Mouse (Mus musculus) kidney, adult 2 months (tissue): ENCODE measurements around the gene Ptma. TPM values are rescaled to one million over a fixed set of nuclear protein-coding genes. Genes with fewer than 3 reads are reported as not detected.

Experiments
- DNase-seq: peaks from one replicate; pipeline ENCODE4 v3.0.0; 2021
- H3K27ac ChIP-seq: fragments of 200-500 bp; 2 replicates; pipeline ENCODE4 v1.5.1; 2012; ENCODE audit warnings: low read depth, low read length, control low read depth, inconsistent platforms; ENCODE audit not compliant: insufficient read depth
- H3K27me3 ChIP-seq: fragments of 200-500 bp; replicated peaks from 2 replicates; pipeline ENCODE4 v1.6.1; 2012; ENCODE audit warnings: mild to moderate bottlenecking, moderate library complexity, low read length, inconsistent platforms; ENCODE audit not compliant: control insufficient read depth, insufficient read depth
- H3K36me3 ChIP-seq: fragments of 200-500 bp; 2 replicates; pipeline ENCODE4 v1.6.1; 2012; ENCODE audit warnings: mild to moderate bottlenecking, moderate library complexity, low read length, inconsistent platforms; ENCODE audit not compliant: control insufficient read depth, insufficient read depth
- H3K4me1 ChIP-seq: fragments of 200-500 bp; 2 replicates; pipeline ENCODE4 v1.6.1; 2011; ENCODE audit warnings: low read length; ENCODE audit not compliant: control insufficient read depth, insufficient read depth
- H3K4me3 ChIP-seq: fragments of 200-500 bp; 2 replicates; pipeline ENCODE4 v1.5.1; 2011; ENCODE audit warnings: mild to moderate bottlenecking, low read depth, low read length, control low read depth; ENCODE audit not compliant: insufficient read depth
- CTCF ChIP-seq: fragments of 200-500 bp; conservative IDR thresholded peaks from 2 replicates; pipeline ENCODE4 v1.5.1; 2011; ENCODE audit warnings: low read depth, mild to moderate bottlenecking, control low read depth, low read length, moderate library complexity, mixed read lengths; ENCODE audit not compliant: insufficient read depth, insufficient read length
- POLR2A ChIP-seq: fragments of 200-500 bp; IDR thresholded peaks from one replicate; pipeline ENCODE4 v1.6.1; 2011; ENCODE audit warnings: low read depth, low read length, control low read depth
- WGBS: fragments of 180-500 bp; shearing (Covaris S2); methylation state at CpG from one replicate; pipeline ENCODE4 v1.1.7; 2018; 5-methylcytosine and 5-hydroxymethylcytosine counted together
- polyA plus RNA-seq: library from polyadenylated mRNA; depleted of rRNA; stranded (reverse); fragments of >200 nt; gene quantifications from 2 replicates; pipeline ENCODE4 v1.2.3, GENCODE M21; 2012

The Ptma gene
- polyA plus RNA-seq, 1 experiment: 651 TPM

GRCm38 (mm10) chr1:86488774-86489173, 37.8 kb upstream of the Ptma start:
- peak overlapping the region; percentile 99 for H3K27ac ChIP-seq
- H3K27me3 ChIP-seq: no peaks in the 10 kb centered on the region
- 84% methylated on average over 4 of the region's 4 CpGs for WGBS
- DNase-seq: no peak
- H3K36me3 ChIP-seq: no peaks in the 10 kb centered on the region
- H3K4me3 ChIP-seq: no peak overlapping the region
- H3K4me1 ChIP-seq: peaks cover 30% of the 10 kb centered on the region
- no peak for TF ChIP-seq CTCF
- no peak for TF ChIP-seq POLR2A

GRCm38 (mm10) chr1:86489901-86490300, 36.6 kb upstream of the Ptma start:
- peak overlapping the region; percentile 57 for H3K27ac ChIP-seq
- no peak for TF ChIP-seq POLR2A
- TF ChIP-seq CTCF: no peak

GRCm38 (mm10) chr1:86490697-86491096, 35.8 kb upstream of the Ptma start:
- H3K27me3 ChIP-seq: no peaks in the 10 kb centered on the region
- H3K36me3 ChIP-seq: no peaks in the 10 kb centered on the region
- peak; percentile 94 for DNase-seq
- H3K4me1 ChIP-seq: peaks cover 30% of the 10 kb centered on the region
- 47% methylated on average over 3 of the region's 3 CpGs for WGBS
- H3K27ac ChIP-seq: peak overlapping the region; percentile 86
- H3K4me3 ChIP-seq: no peak overlapping the region
- TF ChIP-seq POLR2A (no peak), CTCF (no peak)

More at GRCm38 (mm10) chr1:86489901-86490300, 36.6 kb upstream of the Ptma start:
- no peaks in the 10 kb centered on the region for H3K36me3 ChIP-seq
- H3K4me1 ChIP-seq: peaks cover 30% of the 10 kb centered on the region
- peak; percentile 68 for DNase-seq
- H3K4me3 ChIP-seq: no peak overlapping the region
- 76% methylated on average over 4 of the region's 4 CpGs for WGBS
- no peaks in the 10 kb centered on the region for H3K27me3 ChIP-seq

GRCm38 (mm10) chr1:86491533-86492094, 34.9 kb upstream of the Ptma start:
- H3K27me3 ChIP-seq: no peaks in the 10 kb centered on the region
- H3K4me1 ChIP-seq: peaks cover 30% of the 10 kb centered on the region
- WGBS: 25% methylated on average over 7 of the region's 7 CpGs
- TF ChIP-seq CTCF: no peak
- TF ChIP-seq POLR2A: no peak
- H3K27ac ChIP-seq: peak overlapping the region; percentile 86
- H3K4me3 ChIP-seq: no peak overlapping the region
- no peaks in the 10 kb centered on the region for H3K36me3 ChIP-seq
- DNase-seq: peak; percentile 54

- no peak overlapping the region for H3K4me3 ChIP-seq
- H3K27ac ChIP-seq: peak overlapping the region; percentile 86
- DNase-seq: peak; percentile 72
- H3K27me3 ChIP-seq: no peaks in the 10 kb centered on the region
- 59% methylated on average over 9 of the region's 9 CpGs for WGBS
- TF ChIP-seq POLR2A: no peak
- TF ChIP-seq CTCF: no peak
- no peaks in the 10 kb centered on the region for H3K36me3 ChIP-seq
- peaks cover 37% of the 10 kb centered on the region for H3K4me1 ChIP-seq
Measured at GRCm38 (mm10) chr1:86492095-86493070, 34.1 kb upstream of the Ptma start.

GRCm38 (mm10) chr1:86493783-86494182, 32.7 kb upstream of the Ptma start:
- 92% methylated on average over 3 of the region's 3 CpGs for WGBS
- DNase-seq: no peak
- TF ChIP-seq POLR2A: no peak
- no peak for TF ChIP-seq CTCF
- no peaks in the 10 kb centered on the region for H3K36me3 ChIP-seq
- no peaks in the 10 kb centered on the region for H3K27me3 ChIP-seq
- H3K4me1 ChIP-seq: peaks cover 47% of the 10 kb centered on the region
- no peak overlapping the region for H3K4me3 ChIP-seq
- H3K27ac ChIP-seq: no peak overlapping the region

GRCm38 (mm10) chr1:86496340-86496739, 30.2 kb upstream of the Ptma start:
- TF ChIP-seq POLR2A: no peak
- no peak for TF ChIP-seq CTCF
- no peak for DNase-seq
- 94% methylated on average over 4 of the region's 4 CpGs for WGBS

More at GRCm38 (mm10) chr1:86496340-86496739, 30.2 kb upstream of the Ptma start:
- Histone ChIP-seq H3K36me3 (no peaks in the 10 kb centered on the region), H3K4me3 (no peak overlapping the region), H3K27me3 (no peaks in the 10 kb centered on the region), H3K27ac (no peak overlapping the region), H3K4me1 (peaks cover 47% of the 10 kb centered on the region)
